Mouse (Mus musculus): ENCODE results near the gene Unc13c.

Unc13c gene

DNA sequence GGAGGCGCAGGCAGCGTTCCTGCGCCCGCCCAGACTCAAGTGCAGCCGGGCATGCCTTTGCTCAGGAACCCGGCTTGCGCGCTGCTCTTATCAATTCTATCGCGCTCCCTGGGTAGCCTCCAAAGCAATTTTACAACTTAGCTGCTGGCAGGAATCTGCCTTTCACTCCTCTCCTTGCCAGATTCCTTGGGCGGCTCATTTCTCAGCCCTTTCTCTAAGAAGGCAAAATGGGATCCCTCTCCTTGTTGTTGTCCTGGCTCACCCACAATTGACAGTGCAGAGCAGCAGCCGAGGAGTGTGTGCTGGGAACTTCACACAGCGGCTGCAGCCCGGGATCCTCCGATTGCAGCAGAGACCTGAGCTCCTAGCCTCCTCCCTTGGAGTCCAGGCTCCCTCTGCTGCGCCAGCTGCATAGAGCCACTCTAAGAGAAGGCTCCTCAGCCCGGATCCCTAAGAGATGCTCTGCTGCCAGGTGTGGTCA, at the start of gene Unc13c:
Unc13c (minus strand) TSS at position 326 of the 481 bp plus-strand sequence.
- DNase-seq (ENCODE audit: extremely low read depth, low read depth, low spot score), result no peak

DNA sequence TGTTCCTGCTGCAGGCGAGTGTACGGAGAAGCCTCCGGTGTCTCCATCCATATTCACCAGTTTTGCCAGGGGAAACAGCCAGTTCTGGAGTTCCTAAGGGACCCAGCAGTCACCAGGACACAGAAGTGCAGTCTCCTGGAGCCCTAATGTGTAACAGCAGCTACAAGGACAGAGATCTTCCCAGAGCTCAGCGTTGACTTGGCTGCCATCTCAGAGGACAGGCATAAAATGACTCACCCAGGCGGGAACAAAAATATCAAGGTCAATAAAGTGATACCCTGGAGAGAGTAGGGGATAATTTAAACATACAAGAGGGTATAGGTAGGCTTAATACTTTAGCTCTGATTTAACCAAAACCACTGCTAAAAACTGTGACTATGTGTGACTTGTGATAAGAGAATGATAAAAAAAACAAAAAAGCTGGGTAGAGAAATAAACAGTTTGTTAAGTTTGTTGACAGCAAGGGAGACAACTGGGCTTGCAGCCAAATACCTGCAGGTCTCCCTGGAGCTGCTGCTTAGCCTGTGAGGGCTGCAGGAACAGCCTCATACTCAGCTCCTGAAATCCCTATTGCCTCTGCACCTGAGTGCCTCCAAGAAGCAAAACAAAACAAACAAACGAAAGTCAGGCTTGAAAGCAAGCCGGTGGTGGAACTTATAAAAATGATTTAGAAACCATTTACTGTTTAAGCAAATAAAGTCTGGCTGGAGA, 39.4 kb upstream of the Unc13c start:
- DNase-seq (ENCODE audit: extremely low read depth, low read depth, low spot score), result no peak

DNA sequence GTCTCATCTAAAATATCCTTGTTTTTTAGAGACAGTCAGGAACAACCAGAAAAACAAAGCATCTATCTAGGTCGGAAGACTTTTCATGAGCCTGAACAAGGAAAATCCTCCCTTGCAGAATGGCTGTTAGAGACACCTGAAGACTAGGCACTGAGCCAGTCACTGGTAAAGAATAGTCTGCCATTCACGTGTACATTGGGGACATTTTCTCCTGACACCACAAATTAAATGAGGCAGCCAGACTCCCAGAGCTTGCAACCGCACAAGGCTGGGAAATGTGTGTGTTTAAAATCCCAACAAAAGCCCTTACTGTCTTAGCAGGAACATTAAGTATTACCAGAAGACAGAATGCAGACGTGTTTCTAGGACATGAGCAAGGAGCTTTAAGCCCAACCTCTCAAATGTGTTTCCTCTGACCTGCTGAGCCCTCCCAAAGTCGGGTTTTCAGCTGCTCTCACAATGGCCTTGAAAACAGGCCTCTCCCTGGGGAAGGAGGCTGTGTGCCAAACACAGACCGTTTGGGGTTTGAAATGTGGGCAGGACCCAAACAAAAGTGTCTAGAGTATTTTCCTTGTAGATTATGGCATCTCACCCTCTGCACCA, 33.7 kb upstream of the Unc13c start:
- no peak for DNase-seq (ENCODE audit: extremely low read depth, low read depth, low spot score)

DNA sequence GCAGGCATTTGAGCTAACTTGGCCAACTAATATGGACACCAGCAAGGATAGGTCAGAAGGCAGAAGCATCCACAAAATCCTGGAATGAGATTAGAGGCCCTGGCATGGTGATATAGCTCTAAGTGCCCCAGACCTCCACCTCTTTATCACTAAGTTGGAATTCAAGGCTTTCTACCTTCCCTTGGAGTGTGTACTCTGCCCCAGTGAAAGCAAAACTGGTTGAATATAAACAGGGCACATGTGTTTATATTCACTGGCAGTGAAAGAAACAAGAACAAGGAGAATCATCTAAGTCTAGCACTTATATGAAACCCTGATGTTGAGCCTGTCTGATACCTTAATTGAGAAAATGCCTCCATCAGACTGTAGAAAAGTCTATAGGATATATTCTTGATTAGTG, 19.3 kb upstream of the Unc13c start:
- no peak for DNase-seq (ENCODE audit: extremely low read depth, low read depth, low spot score)

DNA sequence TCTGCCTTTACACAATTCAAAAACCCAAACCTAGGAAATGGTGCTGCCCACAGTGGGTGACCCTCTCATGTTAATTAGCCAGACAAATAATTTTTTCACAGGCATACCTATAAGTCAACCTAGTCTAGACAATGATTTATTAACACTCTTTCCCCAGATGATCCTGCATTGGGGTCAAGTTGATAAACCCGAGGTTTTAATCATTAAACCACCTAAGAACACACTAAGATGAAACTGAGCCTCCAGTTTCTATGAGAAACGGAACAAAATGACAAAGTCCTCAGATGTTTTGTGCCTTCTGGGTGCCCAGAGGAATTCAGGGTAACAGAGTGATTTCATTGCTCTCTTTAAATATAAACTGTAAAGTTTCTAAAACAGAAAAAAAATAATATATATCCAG, 18.5 kb upstream of the Unc13c start:
- no peak for DNase-seq (ENCODE audit: extremely low read depth, low read depth, low spot score)

DNA sequence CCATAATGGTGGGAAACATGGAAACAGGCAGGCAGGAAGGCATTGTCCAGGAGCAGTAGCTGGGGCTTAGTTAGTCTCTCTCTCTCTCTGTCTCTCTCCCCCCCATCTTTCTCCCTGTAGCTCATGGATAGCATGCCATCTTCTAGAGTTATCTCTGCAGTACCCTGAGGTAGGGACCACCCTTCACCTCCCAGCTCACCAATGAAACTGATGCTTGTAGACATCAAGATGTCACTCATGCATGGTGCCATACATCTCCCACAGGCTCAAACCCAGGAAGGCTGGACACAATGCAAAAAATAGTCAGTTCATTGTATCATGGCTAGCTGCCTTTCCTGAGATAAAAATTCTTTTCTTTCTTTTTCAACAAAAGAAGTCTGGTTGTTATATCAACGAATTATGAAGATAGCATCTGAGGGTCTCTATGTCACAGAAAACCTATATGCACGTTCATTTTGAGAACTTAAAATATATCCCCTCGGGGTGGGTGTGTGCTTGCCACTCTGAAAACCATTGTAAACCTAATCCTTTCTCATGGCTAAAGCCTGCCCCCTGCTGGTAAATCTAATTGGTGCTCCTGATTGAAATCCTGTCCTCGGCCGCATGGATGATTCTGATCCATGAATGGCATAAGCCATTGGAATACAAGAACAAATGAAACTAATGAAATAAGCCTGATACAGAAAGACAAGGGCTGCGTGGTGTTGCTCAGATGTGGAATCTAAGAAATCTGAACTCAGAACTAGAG, 14.0 kb upstream of the Unc13c start:
- no peak for DNase-seq (ENCODE audit: extremely low read depth, low read depth, low spot score)

DNA sequence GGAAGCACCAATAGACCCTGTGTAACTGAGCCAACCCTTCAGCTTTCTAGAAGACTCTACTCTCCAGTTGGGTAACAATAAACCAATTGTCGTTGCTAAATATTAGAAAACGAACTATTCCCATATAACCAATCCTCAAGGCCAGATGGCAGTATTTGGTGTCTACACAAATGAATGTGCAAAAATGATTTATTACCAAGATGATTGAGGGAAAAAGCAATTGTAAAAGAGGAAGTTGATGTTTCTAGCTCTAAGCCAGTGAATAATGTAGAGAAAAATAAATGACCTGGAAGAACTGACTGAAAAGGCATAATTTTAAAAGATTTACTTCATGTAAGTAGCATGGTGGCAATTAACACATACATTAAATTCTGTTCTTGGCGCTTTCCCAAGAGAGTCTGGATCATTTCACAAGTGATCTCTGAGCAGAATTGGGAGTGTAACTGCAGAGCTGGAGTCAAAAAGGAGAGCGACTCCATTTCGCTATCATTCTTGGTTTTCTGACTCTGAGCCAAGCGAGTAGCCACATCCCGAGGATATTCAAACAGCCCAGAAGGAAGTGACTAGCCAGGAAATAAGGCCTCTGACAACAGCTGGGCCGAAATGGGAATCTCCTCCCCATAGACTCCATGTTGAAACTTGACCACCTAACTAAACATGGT, 3.7 kb upstream of the Unc13c start:
- no peak for DNase-seq (ENCODE audit: extremely low read depth, low read depth, low spot score)

DNA sequence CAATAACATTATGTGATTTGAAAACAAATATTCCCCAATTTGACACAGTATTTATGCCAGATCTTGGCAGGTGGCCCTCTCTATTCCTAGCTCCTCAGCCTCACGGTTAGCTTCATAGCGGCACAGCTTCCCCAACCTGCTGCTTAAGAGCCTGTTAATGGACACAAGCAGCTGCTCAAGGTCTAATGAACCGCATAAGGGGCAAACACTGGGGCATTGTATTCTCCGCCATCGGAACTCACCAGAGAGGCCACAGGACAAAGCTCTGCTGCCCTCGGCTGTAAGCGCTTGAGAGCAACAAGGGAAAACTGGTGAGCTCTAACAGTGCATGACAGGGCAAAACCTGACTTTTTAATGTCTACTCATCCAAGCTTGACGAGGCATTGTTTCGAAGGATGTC, 2.0 kb upstream of the Unc13c start:
- DNase-seq (ENCODE audit: extremely low read depth, low read depth, low spot score), result no peak

DNA sequence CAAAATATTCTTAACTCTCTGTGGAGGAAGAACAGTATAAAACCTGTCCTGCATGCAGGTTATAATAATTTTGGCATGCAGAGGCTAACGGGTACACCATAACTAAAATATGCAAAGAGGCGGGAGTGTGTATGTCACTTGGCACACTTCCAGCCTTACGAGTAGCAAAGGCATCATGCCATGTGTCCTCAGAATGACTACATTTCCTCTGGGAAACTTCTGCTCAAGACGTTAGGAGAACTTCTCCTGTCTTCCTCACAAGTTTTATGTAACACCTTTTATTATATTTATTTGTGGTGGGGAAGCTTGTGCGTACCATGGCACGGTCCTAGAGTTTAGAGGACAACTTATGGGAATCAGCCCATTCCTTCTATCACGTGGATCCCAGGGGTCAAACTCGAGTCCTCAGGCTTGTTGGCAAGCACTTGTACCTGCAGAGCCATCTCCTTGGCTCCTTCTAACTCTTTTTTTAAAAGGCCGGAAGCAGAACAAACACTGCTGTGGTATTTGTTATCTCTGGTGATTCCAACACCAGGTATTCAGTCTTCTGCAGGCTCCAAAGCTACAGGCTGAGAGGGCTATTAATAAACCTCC, 3.3 kb downstream of the Unc13c start:
- DNase-seq (ENCODE audit: extremely low read depth, low read depth, low spot score), result no peak

DNA sequence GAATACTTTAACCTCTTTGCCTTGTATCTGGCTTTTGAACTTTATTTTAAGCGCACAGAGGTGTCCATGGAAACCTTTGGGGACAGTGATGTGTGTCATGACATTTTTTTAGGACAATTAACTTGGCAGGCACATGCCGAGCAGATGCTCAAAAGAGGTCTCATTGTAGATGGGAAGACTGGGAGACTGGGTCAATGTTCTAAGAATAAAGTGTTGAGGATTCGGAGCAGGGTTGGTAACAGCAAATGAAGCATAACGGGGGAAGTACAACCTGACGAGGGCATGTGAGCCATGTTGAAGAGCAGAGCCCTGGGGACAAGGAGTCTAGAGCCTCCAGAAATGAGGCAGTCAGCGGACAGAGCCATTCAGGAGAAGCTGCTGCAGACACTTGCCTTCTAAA, 6.3 kb downstream of the Unc13c start:
- DNase-seq (ENCODE audit: extremely low read depth, low read depth, low spot score), result no peak

DNA sequence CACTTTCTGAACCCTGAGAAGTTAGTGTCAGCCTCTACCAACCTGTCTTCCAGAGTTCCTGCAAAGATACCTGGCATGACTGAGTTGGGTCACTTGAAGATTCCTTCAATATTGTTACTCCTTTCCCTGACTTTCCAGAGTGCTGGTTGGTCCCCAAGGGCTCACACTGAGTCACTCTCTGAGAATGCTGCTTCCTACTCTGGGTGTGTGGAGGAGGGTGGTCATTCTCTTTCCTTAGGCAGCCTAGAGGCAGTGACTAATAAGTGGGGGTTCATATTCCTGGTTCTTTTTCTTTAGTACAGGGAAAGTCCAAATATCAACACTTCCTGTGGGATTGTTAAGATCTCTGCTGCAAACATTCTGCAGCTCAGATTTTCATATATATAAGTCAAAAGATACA, 16.4 kb downstream of the Unc13c start:
- no peak for DNase-seq (ENCODE audit: extremely low read depth, low read depth, low spot score)

DNA sequence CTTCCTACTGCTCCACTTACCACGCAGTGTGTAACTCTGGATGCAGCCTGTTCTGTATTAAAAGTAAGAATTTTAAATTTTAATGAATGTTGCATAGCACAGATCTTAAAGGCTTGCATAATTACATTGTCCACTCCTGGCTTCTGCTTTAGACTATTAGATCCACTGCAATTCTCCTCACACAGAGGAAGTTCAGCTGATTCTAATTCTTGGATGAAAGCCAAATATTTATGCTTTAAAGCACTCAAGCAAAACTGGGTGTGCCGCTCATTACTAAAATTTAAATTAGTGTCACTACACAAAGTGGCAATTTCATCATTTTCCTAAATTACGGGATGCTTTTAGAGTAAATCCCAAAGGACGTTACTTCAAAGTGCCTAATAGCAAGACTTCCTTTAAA, 17.2 kb downstream of the Unc13c start:
- DNase-seq (ENCODE audit: extremely low read depth, low read depth, low spot score), result no peak

DNA sequence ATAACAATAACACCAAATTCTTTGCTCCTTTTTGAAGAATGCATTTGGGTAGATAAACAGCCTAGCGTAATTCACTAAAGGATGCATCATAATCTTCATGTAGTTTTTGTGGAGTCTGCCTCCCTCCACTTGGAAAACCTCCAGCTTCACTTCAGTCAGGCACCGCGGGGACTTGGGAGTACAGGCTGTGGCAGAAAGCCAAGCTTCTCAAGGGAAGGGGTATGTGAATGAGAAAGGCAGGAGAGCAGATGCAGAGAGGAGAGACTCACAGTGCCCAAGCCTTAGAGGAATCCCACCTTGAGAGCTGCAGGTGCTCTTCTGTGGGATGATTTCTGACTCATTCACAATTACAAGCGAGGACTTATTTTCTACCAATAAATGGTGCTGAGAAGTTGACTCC, 33.9 kb downstream of the Unc13c start:
- DNase-seq (ENCODE audit: extremely low read depth, low read depth, low spot score), result no peak

DNA sequence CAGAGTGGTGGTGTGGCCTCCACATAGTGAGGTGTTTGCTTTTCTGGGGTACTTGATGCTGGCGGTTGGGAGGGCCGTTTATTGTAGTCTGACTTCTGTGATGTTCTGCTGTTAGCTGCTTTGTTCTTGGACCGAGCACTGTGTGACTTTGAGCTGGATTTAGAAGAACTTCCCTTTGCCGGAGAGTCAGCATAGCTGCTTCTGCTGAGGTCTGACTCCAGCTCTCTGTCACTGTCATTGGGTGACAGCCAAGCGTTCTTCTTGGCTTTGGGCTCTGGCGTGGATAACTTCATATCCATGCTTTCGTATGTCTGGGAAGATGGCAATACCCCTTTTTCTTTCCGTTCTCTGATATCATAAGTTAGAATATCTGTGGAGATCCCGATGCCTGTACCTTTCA, 36.8 kb downstream of the Unc13c start:
- no peak for DNase-seq (ENCODE audit: extremely low read depth, low read depth, low spot score)

DNA sequence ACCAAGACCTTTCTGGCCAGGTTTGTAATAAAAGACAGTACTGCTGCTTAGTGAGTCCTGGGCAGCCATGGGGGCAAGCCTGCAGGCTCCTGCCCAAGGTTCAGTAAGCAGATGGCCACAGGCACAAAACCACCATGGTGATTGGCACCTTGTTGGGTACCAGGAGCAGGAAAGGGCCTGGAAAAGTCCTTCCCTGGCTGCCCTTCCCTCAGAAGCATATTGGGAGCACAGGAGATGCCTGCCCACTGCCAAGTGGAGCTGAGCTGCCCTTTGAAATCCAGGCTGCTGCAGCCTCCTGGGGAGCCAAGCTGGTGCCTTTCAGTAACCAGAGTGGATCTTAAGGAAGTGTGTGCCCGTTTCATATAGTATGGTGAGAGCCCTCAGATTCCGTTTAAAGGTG, 41.5 kb downstream of the Unc13c start:
- no peak for DNase-seq (ENCODE audit: extremely low read depth, low read depth, low spot score)

DNA sequence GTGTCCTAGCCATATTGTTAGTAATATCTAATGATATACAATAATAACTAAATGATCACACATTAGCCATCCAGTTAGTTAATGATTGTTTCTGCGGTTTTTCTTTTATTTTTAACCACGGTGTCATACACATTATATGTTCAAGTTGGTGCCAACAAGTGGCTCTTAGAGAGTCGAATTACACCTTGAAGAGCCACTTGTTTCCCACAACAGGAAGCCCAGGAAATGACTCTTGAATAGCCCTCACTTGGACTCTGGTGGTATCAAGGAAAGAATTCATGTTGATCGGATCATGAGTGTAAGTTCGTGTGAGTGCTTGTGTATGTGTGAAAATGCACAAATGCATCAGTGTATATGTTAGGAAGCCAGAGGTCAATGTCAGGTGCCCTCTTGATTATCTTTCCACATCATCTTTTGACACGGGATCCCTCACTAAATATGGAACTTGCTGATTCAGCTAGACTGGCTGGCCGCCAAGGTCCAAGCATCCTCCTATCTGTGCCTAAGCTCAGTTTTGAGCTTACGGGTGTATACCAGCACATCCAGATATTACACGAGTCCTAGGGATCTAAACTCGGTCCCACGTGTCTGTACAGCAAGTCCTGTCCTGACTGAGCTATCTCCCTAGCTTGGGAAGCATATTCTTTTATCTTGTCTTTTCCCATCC, 46.2 kb downstream of the Unc13c start:
- no peak for DNase-seq (ENCODE audit: extremely low read depth, low read depth, low spot score)

DNA sequence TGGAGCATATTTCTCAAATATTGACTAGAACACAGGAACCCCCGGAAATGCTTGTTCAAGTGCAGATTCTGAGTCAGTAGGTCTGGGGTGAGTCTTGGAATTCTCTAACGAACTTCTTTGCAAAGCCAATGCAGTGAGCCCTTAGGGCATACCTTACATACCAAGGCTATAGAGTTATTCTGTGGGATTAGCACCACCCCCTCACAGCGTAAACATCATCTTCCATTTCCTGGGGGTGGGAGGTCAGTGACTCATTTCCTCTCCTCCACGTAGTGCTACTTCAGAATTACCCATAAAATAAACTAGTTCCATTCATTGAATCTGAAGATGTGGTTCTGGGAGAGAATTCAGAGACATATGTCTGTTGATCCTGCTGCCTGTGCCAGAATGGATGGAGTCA, 62.8 kb downstream of the Unc13c start:
- DNase-seq (ENCODE audit: extremely low read depth, low read depth, low spot score), result no peak

DNA sequence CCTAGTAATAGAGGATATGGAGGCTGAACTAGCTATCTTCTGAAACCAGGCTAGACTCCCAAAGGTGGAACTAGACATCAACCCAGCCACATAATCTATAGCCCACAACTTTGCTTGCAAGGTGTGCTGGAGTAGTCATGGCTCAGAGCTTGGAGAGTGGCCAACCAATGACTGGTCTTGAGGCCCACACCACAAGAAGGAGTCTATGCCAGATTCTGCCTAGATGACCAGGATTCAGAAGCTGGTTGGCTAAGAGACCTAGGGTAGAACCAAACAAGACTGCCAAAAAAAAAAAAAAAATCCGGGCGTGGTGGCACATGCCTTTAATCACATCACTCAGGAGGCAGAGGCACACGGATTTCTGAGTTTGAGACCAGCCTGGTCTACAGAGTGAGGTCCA, 70.2 kb downstream of the Unc13c start:
- DNase-seq (ENCODE audit: extremely low read depth, low read depth, low spot score), result no peak

DNA sequence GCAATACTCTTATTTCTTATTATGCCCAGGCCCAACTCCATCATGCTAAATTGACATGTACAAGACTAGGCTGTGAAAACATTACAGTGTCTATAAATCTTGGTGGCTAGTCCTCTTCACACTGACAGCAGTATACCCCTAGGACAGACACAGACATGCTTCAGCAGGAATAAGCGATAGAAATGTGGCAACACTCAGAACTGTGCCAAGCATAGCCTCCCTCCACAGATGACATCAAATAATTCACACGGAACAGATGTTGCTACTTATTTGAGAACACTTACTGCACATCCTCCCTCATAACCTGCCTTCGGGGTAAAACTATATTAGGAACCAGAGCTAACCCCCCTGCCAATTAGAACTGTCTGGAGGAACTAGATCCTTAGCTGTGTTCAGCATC, 72.6 kb downstream of the Unc13c start:
- DNase-seq (ENCODE audit: extremely low read depth, low read depth, low spot score), result no peak

DNA sequence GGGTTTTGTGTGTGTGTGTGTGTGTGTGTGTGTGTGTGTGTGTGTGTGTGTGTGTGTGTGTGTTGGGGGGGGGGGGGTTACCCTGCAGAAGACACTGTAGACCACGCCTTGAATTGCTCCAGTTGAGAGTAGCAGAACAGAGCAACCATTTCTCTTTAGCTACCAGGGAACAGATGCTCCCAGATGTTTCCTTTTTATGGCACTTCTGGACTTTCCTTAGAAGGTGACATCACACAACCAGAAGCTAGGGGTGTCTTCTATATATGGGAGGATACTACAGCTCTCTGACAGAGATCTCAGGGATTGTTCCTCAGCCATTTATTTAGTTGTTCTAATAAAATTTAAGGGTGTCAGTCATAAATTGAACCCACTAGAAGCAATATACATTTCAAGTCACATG, 85.2 kb downstream of the Unc13c start:
- DNase-seq (ENCODE audit: extremely low read depth, low read depth, low spot score), result no peak

DNA sequence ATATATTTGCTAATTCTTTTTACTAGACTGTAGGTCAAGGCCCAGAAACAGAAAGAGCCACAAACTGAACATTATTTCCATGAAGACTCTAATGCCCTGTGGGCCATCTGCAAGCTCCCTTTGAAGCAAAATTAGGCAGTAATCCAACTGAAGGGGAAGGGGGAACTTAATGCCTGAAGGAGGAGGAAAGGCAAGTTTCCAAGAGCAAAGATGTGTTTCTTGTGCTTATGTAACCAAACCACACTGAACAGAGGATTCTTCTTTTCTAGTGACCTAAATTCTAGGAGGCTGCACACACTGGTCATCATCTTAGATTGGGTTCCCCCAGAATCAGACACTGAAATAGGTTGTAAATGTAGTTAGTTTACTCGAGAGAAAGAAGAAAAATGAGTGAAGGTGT, 85.6 kb downstream of the Unc13c start:
- no peak for DNase-seq (ENCODE audit: extremely low read depth, low read depth, low spot score)
